Mouse (Mus musculus) right cerebral cortex, postnatal 14 days (tissue): ENCODE measurements around the gene Gm11096.

Experiments used
- DNase-seq: peaks from one replicate; pipeline ENCODE4 v3.0.0; 2022

Gene Gm11096

DNA sequence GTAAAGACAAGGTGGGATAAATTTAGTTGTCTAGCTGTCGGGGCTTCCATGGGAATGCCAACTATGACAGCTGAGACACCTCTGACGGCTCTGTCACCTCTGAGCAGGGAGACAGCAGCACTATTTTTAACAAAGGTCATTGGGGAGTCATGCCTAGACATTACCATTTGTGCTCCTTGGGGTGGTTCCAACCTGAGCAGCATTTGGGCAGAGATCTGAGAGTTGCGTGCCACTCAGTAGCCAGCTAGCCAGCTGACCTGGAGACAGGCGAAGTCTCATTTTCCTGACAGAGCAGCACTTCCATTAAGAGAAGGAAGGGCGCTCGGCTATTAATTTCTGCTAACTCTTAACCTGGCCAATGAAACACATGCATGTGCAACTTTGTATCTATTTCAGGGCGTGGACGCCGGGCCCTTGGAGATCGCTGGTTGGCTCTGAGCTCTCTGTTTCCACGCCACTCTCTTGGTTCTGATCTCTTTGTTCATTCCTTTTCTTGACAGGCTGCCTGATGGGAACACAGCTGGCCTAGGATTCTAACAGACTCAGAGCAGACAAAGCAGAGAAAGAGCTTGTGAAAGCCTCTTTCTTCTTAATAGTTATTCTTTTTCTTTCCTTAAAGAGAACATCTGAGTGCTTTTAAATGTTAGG lies 40.4 kb downstream of the Gm11096 start:
- no peak for DNase-seq

GRCm38 (mm10) chr17:81486388-81486787 lies 44.8 kb downstream of the Gm11096 start:
- no peak for DNase-seq
